Mouse (Mus musculus): Measurements from ENCODE around the gene Kif6. TPM values are rescaled to one million over a fixed set of nuclear protein-coding genes. Genes with fewer than 3 reads are reported as not detected.

The Kif6 gene
- polyA plus RNA-seq, 1 experiment from 2014 or later = 3.1 TPM

DNA sequence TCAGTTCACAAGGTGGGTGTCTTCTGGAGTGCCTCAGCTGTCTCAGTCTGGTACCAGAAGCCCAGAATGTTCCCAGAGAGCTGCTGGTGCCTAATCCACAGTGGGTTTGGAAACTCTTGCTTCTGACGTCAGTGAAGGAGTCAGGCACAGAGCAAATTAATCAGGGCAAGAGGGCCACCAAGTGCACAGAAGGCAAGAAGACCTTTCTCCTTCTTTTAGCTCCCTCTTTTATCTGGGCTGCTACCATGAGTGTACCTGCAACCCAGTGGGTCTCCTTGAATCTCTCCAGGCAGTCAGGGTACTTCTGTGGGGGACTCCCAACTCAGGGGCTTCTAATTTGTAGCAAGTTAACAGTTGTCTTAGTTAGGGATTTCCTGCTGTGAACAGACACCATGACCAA, 178.0 kb downstream of the Kif6 start:
- no peak overlapping the region for H3K4me3 ChIP-seq (ENCODE audit: low read depth, low read length)
- H3K4me2 ChIP-seq (replicated peaks; ENCODE audit: low read depth, low read length) = no peak overlapping the region
- 82% methylated on average over 1 of the region's 1 CpGs for WGBS
- H3K9ac ChIP-seq (ENCODE audit: low read depth, low read length) = no peak overlapping the region
- no peaks in the 10 kb centered on the region for H3K4me1 ChIP-seq (replicated peaks; ENCODE audit: control insufficient read depth, insufficient read depth, low read length)
- no peak overlapping the region for H3K27ac ChIP-seq (ENCODE audit: low read depth, low read length)
- no peak for DNase-seq (ENCODE audit: low spot score)
- no peaks in the 10 kb centered on the region for H3K36me3 ChIP-seq (ENCODE audit: control insufficient read depth, insufficient read depth, low read length)
- ATAC-seq (ENCODE audit: low FRiP score) = no peak
- H3K27me3 ChIP-seq (ENCODE audit: control insufficient read depth, insufficient read depth, low read length) = no peaks in the 10 kb centered on the region
- no peaks in the 10 kb centered on the region for H3K9me3 ChIP-seq (ENCODE audit: control insufficient read depth, low read length)

DNA sequence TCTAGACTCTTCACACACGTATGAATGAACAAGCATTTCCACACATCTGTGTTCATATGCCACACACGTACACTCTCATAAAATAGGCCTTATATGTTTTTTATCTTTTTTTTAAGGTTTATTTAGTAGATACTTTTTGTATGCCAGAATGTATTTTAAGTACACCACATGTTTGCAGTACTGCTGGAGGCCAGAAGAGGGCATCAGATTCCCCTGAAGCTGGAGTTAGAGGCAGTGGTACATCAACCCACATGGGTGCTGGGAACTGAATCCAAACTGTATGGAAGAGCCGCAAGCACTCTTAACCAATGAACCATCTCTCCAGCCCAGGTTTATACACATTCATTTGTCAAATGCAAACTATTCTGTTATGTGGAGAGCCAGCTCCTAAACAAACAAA, 179.0 kb downstream of the Kif6 start:
- H3K27me3 ChIP-seq (ENCODE audit: control insufficient read depth, insufficient read depth, low read length) = no peaks in the 10 kb centered on the region
- no peak overlapping the region for H3K9ac ChIP-seq (ENCODE audit: low read depth, low read length)
- no peak overlapping the region for H3K4me2 ChIP-seq (replicated peaks; ENCODE audit: low read depth, low read length)
- DNase-seq (ENCODE audit: low spot score) (no peak), ATAC-seq (ENCODE audit: low FRiP score) (no peak)
- H3K4me3 ChIP-seq (ENCODE audit: low read depth, low read length) = no peak overlapping the region
- H3K9me3 ChIP-seq (ENCODE audit: control insufficient read depth, low read length) = no peaks in the 10 kb centered on the region
- no peak overlapping the region for H3K27ac ChIP-seq (ENCODE audit: low read depth, low read length)
- 96% methylated on average over 3 of the region's 3 CpGs for WGBS
- no peaks in the 10 kb centered on the region for H3K36me3 ChIP-seq (ENCODE audit: control insufficient read depth, insufficient read depth, low read length)
- no peaks in the 10 kb centered on the region for H3K4me1 ChIP-seq (replicated peaks; ENCODE audit: control insufficient read depth, insufficient read depth, low read length)

DNA sequence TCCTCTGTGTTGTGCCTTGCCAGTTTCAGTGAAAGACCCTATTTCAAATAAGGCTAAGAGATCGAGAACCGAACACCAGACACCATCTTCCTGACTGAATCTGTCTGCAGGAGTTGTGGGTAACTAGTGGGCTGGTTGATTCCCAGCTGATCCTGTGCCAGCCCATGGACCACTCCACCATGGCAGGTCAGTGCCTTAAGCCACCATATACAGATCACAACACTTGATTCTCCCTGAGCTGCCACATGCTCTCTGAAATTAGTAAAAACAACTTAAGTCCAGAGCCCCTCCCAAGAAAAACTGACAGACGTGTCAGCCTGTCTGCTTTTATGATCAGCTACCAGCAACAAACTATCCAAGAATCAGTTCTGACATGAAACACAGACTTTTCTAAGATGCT, 180.3 kb downstream of the Kif6 start:
- H3K4me3 ChIP-seq (ENCODE audit: low read depth, low read length) = no peak overlapping the region
- H3K9ac ChIP-seq (ENCODE audit: low read depth, low read length) = no peak overlapping the region
- no peaks in the 10 kb centered on the region for H3K9me3 ChIP-seq (ENCODE audit: control insufficient read depth, low read length)
- no peak overlapping the region for H3K4me2 ChIP-seq (replicated peaks; ENCODE audit: low read depth, low read length)
- WGBS = 79% methylated on average over 3 of the region's 3 CpGs
- no peaks in the 10 kb centered on the region for H3K36me3 ChIP-seq (ENCODE audit: control insufficient read depth, insufficient read depth, low read length)
- DNase-seq (ENCODE audit: low spot score) (no peak), ATAC-seq (ENCODE audit: low FRiP score) (no peak)
- no peaks in the 10 kb centered on the region for H3K27me3 ChIP-seq (ENCODE audit: control insufficient read depth, insufficient read depth, low read length)
- H3K27ac ChIP-seq (ENCODE audit: low read depth, low read length) = no peak overlapping the region
- H3K4me1 ChIP-seq (replicated peaks; ENCODE audit: control insufficient read depth, insufficient read depth, low read length) = no peaks in the 10 kb centered on the region

DNA sequence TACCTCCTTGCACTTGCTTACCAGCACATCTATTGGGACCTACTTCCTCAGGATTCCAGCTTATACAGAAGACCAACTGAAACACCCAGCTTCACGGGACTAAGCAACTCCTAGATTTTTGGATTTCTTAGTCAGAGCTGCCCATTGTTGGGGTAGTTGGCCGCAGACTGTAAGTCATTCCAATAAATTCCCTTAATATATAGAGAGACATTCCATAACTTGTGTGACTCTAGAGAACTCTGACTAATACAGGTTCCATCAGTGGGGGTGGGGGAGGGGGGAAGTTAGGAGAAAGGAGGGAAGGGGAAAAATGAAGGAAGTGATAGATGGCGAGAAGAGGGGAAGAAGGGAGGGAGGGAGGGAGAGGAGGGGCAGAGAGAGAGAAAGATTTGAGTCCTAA, 181.2 kb downstream of the Kif6 start:
- Histone ChIP-seq H3K9me3 (ENCODE audit: control insufficient read depth, low read length) (no peaks in the 10 kb centered on the region), H3K4me2 (replicated peaks; ENCODE audit: low read depth, low read length) (no peak overlapping the region), H3K9ac (ENCODE audit: low read depth, low read length) (no peak overlapping the region), H3K27ac (ENCODE audit: low read depth, low read length) (no peak overlapping the region), H3K36me3 (ENCODE audit: control insufficient read depth, insufficient read depth, low read length) (no peaks in the 10 kb centered on the region), H3K27me3 (ENCODE audit: control insufficient read depth, insufficient read depth, low read length) (no peaks in the 10 kb centered on the region), H3K4me3 (ENCODE audit: low read depth, low read length) (no peak overlapping the region), H3K4me1 (replicated peaks; ENCODE audit: control insufficient read depth, insufficient read depth, low read length) (no peaks in the 10 kb centered on the region)
- DNase-seq (ENCODE audit: low spot score) (no peak), ATAC-seq (ENCODE audit: low FRiP score) (no peak)
- WGBS = 78% methylated on average over 3 of the region's 3 CpGs

DNA sequence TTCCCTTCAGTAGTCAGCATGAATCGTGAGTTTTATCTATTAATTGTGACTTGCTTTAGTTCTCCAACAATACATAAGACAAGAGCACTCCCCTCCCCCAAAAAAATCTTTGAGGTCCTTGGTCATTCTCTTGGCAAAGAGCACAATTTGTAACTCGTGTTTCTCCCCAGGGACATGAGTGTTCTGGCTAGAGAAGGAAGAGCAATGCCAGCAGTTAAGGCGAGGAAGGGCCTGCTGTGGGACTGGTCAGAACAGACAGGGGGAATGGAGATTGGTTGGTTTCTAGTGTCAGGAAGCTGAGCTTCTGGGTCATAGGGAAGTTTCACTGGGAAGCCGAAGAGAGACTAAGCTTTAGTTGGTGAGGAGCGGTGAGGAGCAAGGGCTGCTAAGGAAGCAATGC, 184.2 kb downstream of the Kif6 start:
- H3K36me3 ChIP-seq (ENCODE audit: control insufficient read depth, insufficient read depth, low read length) = no peaks in the 10 kb centered on the region
- DNase-seq (ENCODE audit: low spot score) (no peak), ATAC-seq (ENCODE audit: low FRiP score) (no peak)
- no peaks in the 10 kb centered on the region for H3K27me3 ChIP-seq (ENCODE audit: control insufficient read depth, insufficient read depth, low read length)
- no peak overlapping the region for H3K9ac ChIP-seq (ENCODE audit: low read depth, low read length)
- 82% methylated on average over 5 of the region's 5 CpGs for WGBS
- H3K4me3 ChIP-seq (ENCODE audit: low read depth, low read length) = no peak overlapping the region
- H3K9me3 ChIP-seq (ENCODE audit: control insufficient read depth, low read length) = no peaks in the 10 kb centered on the region
- H3K4me2 ChIP-seq (replicated peaks; ENCODE audit: low read depth, low read length) = no peak overlapping the region
- H3K27ac ChIP-seq (ENCODE audit: low read depth, low read length) = no peak overlapping the region
- no peaks in the 10 kb centered on the region for H3K4me1 ChIP-seq (replicated peaks; ENCODE audit: control insufficient read depth, insufficient read depth, low read length)

DNA sequence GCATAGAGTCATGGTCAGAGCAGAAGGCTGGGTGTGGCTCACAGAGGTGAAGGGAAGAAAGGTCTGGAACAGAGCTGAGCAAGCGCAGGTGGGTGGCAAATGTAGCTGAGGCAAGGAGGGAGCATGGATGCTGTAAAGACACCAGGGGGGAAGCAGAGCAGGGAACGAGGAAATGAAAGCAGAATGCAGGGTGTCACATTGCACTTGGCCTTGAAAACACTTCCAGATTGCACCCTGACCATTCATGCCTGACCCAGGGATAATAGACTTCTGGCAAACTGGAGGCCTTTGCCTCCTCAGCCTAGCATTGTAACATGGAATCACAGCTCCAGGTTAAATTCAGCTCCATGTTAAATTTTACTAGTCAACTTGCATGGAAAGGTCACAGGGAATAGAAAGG, 185.2 kb downstream of the Kif6 start:
- Histone ChIP-seq H3K4me2 (replicated peaks; ENCODE audit: low read depth, low read length) (no peak overlapping the region), H3K9ac (ENCODE audit: low read depth, low read length) (no peak overlapping the region), H3K9me3 (ENCODE audit: control insufficient read depth, low read length) (no peaks in the 10 kb centered on the region), H3K27ac (ENCODE audit: low read depth, low read length) (no peak overlapping the region), H3K27me3 (ENCODE audit: control insufficient read depth, insufficient read depth, low read length) (no peaks in the 10 kb centered on the region), H3K36me3 (ENCODE audit: control insufficient read depth, insufficient read depth, low read length) (no peaks in the 10 kb centered on the region), H3K4me1 (replicated peaks; ENCODE audit: control insufficient read depth, insufficient read depth, low read length) (no peaks in the 10 kb centered on the region), H3K4me3 (ENCODE audit: low read depth, low read length) (no peak overlapping the region)
- no peak for ATAC-seq (ENCODE audit: low FRiP score)
- DNase-seq (ENCODE audit: low spot score) = no peak
- WGBS = 68% methylated on average over 2 of the region's 2 CpGs

DNA sequence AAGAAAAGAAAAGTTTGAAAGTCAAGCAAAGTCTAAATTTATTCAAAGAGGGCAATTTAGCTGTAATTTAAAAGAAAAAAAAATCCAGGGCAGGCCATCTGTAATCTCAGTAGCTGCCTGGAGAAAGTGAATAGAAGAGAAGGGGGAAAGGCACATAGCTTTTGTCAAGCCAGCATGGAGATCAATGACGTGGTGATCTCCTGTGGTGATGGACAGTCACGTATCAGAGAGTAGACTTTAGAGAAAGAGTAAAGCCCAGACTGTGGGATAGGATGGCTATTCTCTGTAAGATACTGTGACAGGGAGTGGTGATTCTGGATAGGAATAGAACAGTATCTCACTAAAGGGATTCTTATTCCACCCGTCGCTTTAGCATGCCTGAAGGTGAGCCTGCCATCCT, 192.5 kb downstream of the Kif6 start:
- no peak overlapping the region for H3K9ac ChIP-seq (ENCODE audit: low read depth, low read length)
- no peaks in the 10 kb centered on the region for H3K36me3 ChIP-seq (ENCODE audit: control insufficient read depth, insufficient read depth, low read length)
- H3K4me3 ChIP-seq (ENCODE audit: low read depth, low read length) = no peak overlapping the region
- no peak overlapping the region for H3K27ac ChIP-seq (ENCODE audit: low read depth, low read length)
- H3K4me1 ChIP-seq (replicated peaks; ENCODE audit: control insufficient read depth, insufficient read depth, low read length) = no peaks in the 10 kb centered on the region
- H3K9me3 ChIP-seq (ENCODE audit: control insufficient read depth, low read length) = no peaks in the 10 kb centered on the region
- 70% methylated on average over 4 of the region's 4 CpGs for WGBS
- no peak overlapping the region for H3K4me2 ChIP-seq (replicated peaks; ENCODE audit: low read depth, low read length)
- ATAC-seq (ENCODE audit: low FRiP score) = no peak
- DNase-seq (ENCODE audit: low spot score) = no peak
- H3K27me3 ChIP-seq (ENCODE audit: control insufficient read depth, insufficient read depth, low read length) = no peaks in the 10 kb centered on the region

DNA sequence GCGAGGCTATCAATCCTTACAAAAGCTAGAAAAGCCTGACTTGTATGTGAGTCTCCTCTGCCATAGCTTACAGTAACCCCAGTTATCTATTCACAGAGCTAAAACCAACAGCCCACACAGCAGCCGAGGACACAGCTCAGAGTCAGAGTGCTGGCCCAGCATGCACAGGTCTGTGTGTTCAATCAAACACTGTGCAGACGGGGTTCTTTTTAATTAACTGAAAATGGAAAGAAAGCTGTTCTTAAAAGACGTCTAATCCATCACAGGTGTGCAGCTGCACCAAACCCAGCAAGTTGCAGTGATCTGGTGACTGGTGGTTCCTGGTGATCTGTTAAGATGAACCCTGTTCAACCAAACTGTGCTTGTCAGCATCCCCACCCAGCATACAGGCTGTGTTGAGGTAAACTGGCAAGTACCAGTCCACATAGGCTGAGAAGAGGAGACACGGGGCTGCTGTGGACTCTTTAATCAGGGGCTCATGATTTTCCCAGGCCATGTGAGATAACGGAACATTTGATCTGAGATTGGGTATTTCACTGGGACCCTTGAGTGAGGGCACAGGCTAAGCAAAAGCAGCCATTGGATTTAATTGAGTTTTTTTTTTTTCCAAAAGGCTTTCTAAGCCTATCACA, 193.9 kb downstream of the Kif6 start:
- no peaks in the 10 kb centered on the region for H3K36me3 ChIP-seq (ENCODE audit: control insufficient read depth, insufficient read depth, low read length)
- no peak overlapping the region for H3K9ac ChIP-seq (ENCODE audit: low read depth, low read length)
- no peaks in the 10 kb centered on the region for H3K9me3 ChIP-seq (ENCODE audit: control insufficient read depth, low read length)
- WGBS = 69% methylated on average over 6 of the region's 6 CpGs
- H3K27ac ChIP-seq (ENCODE audit: low read depth, low read length) = no peak overlapping the region
- no peaks in the 10 kb centered on the region for H3K27me3 ChIP-seq (ENCODE audit: control insufficient read depth, insufficient read depth, low read length)
- no peak overlapping the region for H3K4me3 ChIP-seq (ENCODE audit: low read depth, low read length)
- H3K4me1 ChIP-seq (replicated peaks; ENCODE audit: control insufficient read depth, insufficient read depth, low read length) = no peaks in the 10 kb centered on the region
- DNase-seq (ENCODE audit: low spot score) (no peak), ATAC-seq (ENCODE audit: low FRiP score) (no peak)
- no peak overlapping the region for H3K4me2 ChIP-seq (replicated peaks; ENCODE audit: low read depth, low read length)

DNA sequence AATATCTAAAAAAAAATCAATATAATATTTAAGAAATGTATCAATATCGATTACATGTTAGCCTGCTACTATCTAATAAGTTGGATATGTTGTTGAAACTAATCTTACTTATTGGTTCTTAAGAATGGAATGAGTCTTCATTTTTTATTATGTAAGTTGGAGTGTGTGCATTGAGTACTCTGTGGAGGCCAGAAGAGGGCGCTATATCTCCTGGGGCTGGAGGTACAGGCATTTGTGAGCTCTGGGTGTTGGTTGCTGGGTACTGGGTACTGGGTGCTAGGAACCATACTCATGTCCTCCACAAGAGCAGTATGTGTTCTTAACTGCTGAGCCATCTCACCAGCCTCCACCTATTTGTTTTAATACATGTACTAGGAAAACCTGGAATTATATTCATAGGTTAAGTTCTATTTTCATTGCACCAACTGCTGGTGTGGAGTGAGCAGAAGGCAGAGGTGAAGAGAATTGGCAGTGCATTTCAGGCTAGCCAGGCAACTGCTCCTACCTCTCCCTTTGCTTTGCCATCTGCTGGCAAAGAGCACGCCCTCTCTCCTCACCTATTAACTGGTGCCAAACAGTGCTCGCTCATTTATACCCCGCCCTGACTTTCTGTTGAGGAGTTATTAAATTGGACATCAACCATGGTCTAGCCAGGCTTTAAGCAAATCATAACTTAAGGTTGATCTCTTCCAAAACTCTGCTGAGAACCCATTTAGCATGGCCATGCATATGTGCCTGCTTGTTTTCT, 199.1 kb downstream of the Kif6 start:
- DNase-seq (ENCODE audit: low spot score) (no peak), ATAC-seq (ENCODE audit: low FRiP score) (no peak)
- Histone ChIP-seq H3K36me3 (ENCODE audit: control insufficient read depth, insufficient read depth, low read length) (no peaks in the 10 kb centered on the region), H3K4me3 (ENCODE audit: low read depth, low read length) (no peak overlapping the region), H3K27ac (ENCODE audit: low read depth, low read length) (no peak overlapping the region), H3K4me2 (replicated peaks; ENCODE audit: low read depth, low read length) (no peak overlapping the region), H3K27me3 (ENCODE audit: control insufficient read depth, insufficient read depth, low read length) (no peaks in the 10 kb centered on the region), H3K4me1 (replicated peaks; ENCODE audit: control insufficient read depth, insufficient read depth, low read length) (0 out of 2 replicates have a peak, but pooled peaks cover 2% of the 10 kb centered on the region), H3K9me3 (ENCODE audit: control insufficient read depth, low read length) (no peaks in the 10 kb centered on the region), H3K9ac (ENCODE audit: low read depth, low read length) (no peak overlapping the region)
- WGBS = 91% methylated on average over 5 of the region's 5 CpGs
